Mouse (Mus musculus): ENCODE results near the gene Hoxc4. TPM values are rescaled to one million over a fixed set of nuclear protein-coding genes. Genes with fewer than 3 reads are reported as not detected.

Hoxc4 gene
- not detected for total RNA-seq (2022)

GRCm38 (mm10) chr15:103018636-103019035 is at the start of gene Hoxc4:
Gene Hoxc4, plus strand, starts transcription at chr15:103018934.
- DNase-seq (ENCODE audit: low spot score in 2 of 2), result no peak

DNA sequence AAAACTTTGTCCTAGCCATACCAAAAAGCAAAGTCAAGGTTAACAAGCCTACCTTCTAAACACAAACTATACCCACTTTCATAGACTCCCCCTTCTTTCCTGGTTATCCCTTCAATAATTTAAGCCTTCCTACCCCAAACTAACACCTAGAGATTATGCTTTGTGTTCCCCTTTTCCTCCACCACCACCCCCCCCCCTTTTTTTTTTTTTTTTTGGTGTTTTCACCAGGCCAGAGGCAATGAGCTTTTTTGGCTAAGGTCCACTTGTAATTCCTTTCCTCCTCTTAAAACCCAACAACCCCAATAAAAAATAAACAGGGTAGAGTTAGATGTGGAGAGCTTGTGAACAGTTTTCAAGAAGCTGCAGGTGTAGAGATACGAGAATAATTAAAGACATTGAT is 49.4 kb upstream of the Hoxc4 start:
- DNase-seq (ENCODE audit: low spot score in 2 of 2), result no peak

GRCm38 (mm10) chr15:102970740-102971139 is 48.0 kb upstream of the Hoxc4 start:
- DNase-seq (ENCODE audit: low spot score in 2 of 2), result no peak

- no peak for DNase-seq (ENCODE audit: low spot score in 2 of 2)
Observed at GRCm38 (mm10) chr15:102972254-102972653, 46.5 kb upstream of the Hoxc4 start.

DNA sequence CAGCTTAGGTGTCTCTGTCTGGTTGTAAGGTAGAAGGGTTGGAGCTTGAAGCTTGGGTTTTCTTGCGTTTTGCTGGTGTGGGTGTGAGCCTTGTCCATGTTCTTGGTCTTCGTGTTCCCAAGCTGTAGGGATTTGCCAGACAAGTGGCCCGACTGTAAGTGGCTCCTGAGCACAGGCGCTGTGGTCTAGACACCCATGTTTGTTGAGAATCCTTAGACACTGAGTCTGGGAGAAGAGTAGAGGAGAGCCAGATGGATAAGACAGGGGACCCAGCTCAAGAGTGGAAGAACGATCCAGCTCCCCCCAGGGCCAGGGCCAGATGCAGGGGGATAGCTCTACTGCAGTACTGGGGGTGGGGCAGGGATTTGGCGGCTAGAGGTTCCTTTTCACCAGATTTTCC is 46.0 kb upstream of the Hoxc4 start:
- no peak for DNase-seq (ENCODE audit: low spot score in 2 of 2)

- DNase-seq (ENCODE audit: low spot score in 2 of 2), result no peak
Observed at GRCm38 (mm10) chr15:102975034-102975433, 43.7 kb upstream of the Hoxc4 start.

DNA sequence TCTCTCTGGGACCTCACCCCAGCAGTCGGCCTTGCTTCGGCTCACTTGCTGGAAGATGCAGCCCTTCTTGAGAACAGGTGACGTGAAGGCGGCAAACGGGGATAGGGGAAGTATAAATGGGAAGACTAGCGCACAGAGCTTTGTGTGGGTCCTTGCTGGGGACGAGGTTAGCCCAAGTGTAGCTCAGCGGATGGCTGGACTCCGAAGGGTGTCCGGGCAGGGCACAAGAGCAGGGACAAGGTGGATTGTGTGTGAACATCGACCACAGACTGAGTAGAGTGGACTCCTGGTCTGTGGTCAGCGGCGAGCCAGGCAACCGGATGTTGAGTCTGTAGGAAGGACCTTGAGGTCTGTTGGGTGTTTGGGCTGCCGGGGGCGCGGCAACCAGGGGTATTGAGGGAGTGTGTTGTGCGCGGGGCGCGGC is 43.0 kb upstream of the Hoxc4 start:
- no peak for DNase-seq (ENCODE audit: low spot score in 2 of 2)

- DNase-seq (ENCODE audit: low spot score in 2 of 2), result no peak
Observed at GRCm38 (mm10) chr15:102976171-102976570, 42.6 kb upstream of the Hoxc4 start, which contains the start of gene Hoxc9. Gene Hoxc9, plus strand, starts transcription at chr15:102976439.

DNA sequence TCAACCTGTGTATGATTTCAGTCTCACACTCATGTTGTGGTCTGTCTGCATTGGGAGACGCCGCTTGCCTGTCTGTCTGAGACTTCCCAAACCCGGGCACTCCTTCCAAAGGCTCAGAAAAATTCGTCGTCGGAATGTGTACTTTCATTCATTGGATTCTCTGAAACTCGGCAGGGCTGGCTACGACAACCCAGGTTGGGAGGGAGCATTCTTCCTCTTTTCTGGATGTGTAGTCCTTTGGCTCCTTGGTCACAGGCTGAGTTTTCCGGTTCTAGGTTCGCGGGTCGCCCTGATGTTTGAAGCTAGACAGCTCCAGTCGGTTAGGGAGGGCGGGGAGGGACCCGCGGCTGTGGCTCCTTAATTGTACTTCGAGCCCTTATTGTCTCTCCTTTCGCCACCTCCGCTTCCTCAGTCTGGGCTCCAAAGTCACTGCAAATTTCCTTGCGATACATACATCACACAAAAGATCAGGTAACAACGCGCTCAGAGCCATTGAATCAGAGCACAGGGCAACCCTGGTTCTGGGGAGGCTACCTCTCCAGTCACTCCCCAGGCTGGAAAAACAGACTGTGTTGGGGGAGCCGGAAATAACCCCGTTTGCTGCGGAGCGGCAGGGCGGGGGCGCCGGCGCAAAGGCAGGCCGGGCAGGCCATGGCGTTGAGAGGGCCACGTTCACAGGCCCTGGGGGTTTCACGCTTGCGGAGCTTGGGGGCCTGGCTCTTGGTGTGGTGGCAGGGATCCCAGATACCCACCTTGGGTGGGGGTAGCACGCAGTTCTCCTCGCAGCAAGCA is 41.9 kb upstream of the Hoxc4 start:
- DNase-seq (ENCODE audit: low spot score in 2 of 2), result no peak

DNA sequence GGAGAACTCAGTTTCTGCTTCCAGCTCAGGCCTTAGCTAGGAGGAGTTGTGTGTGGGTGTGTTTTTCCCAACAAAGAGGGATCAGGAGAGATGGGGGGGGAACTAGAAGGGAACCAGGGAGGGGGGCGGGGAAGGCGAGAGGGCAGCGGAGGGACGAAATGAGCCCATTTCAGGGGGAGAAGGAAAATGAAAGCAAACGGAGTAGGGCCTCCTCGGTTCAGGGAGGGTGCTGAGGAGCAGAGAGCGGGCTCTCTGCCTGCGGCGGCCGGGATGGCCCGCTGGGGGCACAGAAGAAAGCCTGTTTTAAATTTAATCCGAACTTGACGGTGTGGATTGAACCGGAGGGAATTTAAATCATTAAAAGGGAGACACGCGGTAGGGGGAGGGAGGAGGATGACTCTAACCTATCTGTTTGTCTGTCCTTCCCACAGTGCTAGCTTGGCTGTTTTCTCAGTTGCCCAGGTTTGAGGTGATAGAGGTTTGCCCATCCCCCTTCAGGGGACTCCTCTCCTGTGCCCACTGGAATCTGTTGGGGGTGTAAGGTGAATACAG is 41.2 kb upstream of the Hoxc4 start:
- no peak for DNase-seq (ENCODE audit: low spot score in 2 of 2)

DNA sequence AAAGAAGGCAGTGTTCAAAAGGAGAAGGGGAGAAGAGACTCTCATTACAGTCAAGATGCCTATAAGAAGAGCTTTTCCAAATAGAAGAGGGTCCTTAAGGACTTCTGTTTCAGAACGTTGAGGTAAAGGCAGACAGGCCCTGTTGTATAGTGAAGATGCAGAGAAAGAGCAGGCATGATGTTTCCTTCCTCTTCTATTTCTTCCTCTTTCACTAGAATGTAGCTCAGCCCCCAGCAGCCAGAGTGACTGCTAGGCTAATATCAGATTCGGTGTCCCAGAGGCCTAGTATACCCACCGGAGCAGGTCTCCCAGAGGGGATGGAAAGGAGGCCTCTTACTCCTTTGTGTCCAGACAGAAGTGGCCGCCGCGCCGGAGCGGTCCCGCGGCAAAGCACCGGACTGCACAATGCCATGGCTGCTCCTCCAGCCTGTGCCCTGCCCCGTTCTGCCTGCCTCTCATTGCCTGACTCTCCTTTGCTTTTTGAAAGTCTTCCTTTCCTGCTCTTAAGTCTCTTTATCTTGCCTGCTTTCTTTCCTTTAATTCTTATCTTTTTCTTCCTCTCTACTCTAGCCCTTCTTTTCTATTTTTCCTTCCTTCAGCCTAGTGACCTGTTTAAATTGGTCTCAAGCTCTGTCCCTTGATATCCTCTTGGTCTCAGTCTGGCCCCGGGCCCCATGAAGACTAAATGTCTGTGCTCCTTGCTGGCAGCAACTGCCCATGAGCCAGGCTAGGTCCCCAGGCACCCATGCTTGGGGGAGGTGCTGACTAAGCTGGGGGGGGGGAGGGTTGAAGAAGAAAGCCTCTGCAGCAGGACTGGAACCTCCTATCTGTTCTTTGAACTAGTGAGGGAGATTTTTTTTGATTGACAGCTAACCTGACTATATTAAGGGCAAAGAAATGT is 39.9 kb upstream of the Hoxc4 start:
- DNase-seq (ENCODE audit: low spot score in 2 of 2), result no peak

GRCm38 (mm10) chr15:102979936-102980335 is 38.8 kb upstream of the Hoxc4 start:
- DNase-seq (ENCODE audit: low spot score in 2 of 2), result no peak

DNA sequence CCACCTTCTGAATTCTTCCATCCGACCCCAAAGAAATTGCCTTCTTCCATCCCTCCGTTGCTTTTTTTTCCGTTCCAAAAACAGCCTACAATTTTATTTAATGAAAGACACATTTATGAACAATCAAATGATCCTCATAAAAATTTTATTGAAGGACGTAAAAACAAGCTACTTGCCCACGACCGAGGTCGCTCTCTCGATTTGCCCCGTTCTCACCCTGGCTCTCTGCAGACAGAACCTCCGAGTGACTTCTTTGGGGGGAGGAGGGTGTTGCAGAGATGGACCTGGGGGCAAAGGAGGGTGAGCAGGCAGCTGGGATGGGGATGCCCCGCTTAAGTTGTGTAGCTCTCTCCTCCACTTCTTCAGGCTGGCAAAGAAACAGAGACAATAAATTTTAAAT is 38.4 kb upstream of the Hoxc4 start:
- DNase-seq (ENCODE audit: low spot score in 2 of 2), result no peak

GRCm38 (mm10) chr15:102980912-102981311 is 37.8 kb upstream of the Hoxc4 start:
- no peak for DNase-seq (ENCODE audit: low spot score in 2 of 2)

DNA sequence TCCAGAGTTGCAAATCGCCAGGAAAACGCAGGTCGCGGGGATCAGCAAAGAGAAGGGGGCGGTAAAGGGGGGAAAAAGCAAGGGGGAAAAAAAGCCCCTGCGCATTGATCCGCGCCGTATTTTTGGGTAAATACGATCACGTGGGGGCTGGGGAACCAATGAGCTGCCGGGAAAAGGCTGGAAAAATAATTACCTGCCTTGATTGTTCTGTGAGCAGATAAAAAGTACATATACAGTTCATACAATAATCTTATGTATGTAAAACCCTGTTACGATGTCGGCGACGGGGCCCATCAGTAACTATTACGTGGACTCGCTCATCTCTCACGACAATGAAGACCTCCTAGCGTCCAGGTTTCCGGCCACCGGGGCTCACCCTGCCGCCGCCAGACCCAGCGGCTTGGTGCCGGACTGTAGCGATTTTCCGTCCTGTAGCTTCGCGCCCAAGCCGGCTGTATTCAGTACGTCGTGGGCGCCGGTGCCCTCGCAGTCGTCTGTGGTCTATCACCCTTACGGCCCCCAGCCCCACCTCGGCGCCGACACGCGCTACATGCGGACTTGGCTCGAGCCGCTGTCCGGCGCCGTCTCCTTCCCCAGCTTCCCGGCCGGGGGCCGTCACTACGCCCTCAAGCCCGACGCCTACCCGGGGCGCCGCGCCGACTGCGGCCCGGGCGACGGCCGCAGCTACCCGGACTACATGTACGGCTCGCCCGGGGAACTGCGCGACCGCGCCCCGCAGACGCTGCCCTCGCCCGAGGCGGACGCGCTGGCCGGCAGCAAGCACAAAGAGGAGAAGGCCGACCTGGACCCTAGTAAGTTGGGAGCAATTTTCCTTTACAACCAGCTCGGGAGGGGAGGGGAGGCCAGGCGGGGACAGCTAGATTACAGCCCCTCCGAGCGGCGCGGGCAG is 37.1 kb upstream of the Hoxc4 start:
- DNase-seq (ENCODE audit: low spot score in 2 of 2), result no peak

GRCm38 (mm10) chr15:102983716-102984115 is 35.0 kb upstream of the Hoxc4 start:
- no peak for DNase-seq (ENCODE audit: low spot score in 2 of 2)

GRCm38 (mm10) chr15:102984521-102984920 is 34.2 kb upstream of the Hoxc4 start:
- no peak for DNase-seq (ENCODE audit: low spot score in 2 of 2)

DNA sequence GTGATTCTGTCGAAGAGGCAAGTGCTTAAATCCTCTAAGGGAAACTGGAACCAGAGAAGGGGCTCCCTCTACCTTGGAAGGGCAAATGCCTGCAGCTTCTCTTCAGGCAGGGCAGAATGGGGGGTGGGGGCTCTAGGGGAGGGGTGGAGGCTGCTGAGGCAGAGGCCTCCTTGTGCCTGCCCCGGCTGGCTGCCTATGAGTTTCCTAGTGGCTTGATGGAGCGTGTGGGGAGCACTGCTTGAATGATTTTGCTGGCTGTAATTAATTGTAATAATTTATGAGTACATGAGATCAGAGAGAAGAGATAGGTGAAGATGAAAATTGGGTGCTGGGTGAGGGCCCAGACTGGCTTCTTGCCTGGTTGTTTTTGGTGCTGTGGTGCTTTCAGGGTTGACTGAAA is 33.8 kb upstream of the Hoxc4 start:
- no peak for DNase-seq (ENCODE audit: low spot score in 2 of 2)

DNA sequence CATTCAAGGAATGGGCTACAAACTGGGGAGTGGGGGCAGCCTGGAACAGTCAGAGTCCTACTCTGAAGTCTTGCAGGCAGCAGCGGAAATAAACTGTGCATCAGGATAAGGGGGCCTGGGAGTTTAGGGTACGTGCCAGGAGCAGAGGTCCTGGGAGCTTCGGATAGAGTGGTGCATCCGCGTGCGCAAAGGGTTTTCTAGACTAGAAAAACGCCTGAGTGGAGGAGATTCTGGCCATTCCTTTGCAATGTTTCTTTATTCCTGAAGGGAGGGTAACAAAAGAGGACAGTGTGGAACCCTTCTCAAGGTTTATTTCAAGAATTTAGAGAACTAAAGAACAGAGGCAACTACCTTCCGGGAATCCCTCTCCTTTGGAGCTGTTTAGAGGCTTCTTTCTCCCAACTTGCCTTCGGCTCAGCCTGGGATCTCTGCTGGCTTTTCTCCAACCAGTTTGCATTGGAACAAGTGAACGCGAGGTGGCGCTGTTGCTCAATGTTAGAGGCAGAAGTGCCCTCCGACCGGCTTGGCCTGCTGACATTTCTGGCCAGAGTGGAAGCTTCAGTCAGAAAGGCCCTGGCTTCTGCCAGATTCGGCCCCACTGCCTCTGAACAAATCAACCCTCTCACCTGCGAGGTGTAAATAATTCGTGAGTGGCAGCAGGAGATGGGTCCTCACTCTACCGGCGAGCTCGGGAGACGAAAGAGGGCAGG is 31.5 kb upstream of the Hoxc4 start:
- DNase-seq (ENCODE audit: low spot score in 2 of 2), result peak; percentile 46 to 90

GRCm38 (mm10) chr15:102988078-102988477 is 30.7 kb upstream of the Hoxc4 start:
- DNase-seq (ENCODE audit: low spot score in 2 of 2), result no peak

All from left cerebral cortex, adult 8-10 months (tissue).